16 mouse cellular contexts compared by ENCODE assay signal in the genomic region with DNA sequence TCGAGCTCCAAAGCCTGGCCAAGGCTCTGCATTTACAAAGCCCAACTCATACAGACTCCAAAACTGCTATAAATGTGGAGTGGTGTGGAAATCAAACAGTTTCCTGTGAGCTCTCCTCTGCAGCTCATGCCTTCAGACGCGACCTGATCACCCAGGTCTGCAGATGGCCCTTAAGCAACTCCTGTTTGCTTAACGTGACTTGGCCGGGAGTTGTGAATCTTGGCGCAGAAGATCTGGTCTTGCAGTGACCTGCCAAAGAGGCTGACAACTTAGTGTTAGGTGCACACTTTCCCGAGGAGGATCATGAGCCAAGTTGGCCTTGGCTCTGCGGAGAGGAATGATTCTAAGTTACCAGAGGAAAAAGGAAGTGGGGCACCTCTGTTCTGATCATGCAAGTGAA.
A peak's percentile ranks its signal among the peaks of the same experiment; 100 is the strongest.
DNase-seq lines count a peak whose midpoint lies in the region; ATAC-seq lines count a peak whose summit lies in the region.
"Had no signal": no experiment of that assay in that cellular context is flagged by ENCODE, and none has a peak within 500 bp of the region (broad histone marks: within the 10 kb centered on the region; RNA-seq: fewer than 3 reads in every experiment).

No protein-coding gene starts in this region.

- peak; percentile 10 for DNase-seq in embryonic facial prominence, embryonic 14.5 days (ENCODE audit: low spot score)
- no peak for DNase-seq in embryonic facial prominence, embryonic 10.5 days (ENCODE audit: low spot score)
- DNase-seq in ovary, postnatal 14 days (ENCODE audit: low spot score), result peak; percentile 4
- no peak for DNase-seq in ovary, adult 18-20 months (ENCODE audit: low spot score)
- peak; percentile 48 to 59 for DNase-seq in gastrocnemius, postnatal 36 days
- DNase-seq in embryo, embryonic 10 days (ENCODE audit: low spot score), result no peak
- no peak for DNase-seq in frontal cortex, adult 2 months (ENCODE audit: extremely low spot score in 1 of 2, low spot score in 1 of 2)
- DNase-seq: right cerebral cortex, postnatal 25 days; thymus, postnatal 4 days had no signal

- H3K9me3 ChIP-seq in embryonic facial prominence, embryonic 14.5 days (ENCODE audit: control insufficient read depth, low read length), result peaks cover 6% of the 10 kb centered on the region
- peaks cover 5% of the 10 kb centered on the region; the same call in 1 of the 2 replicates for H3K9me3 ChIP-seq in embryonic facial prominence, embryonic 10.5 days
- H3K9me3 ChIP-seq: stomach, embryonic 15.5 days had no signal

- peaks cover 2% of the 10 kb centered on the region; the same call in 1 of the 2 replicates for H3K36me3 ChIP-seq in embryonic facial prominence, embryonic 14.5 days (ENCODE audit: control insufficient read depth, insufficient read depth, low read length)
- H3K36me3 ChIP-seq in embryonic facial prominence, embryonic 10.5 days (replicated peaks), result no peaks in the 10 kb centered on the region
- H3K36me3 ChIP-seq: hindbrain, embryonic 10.5 days; stomach, embryonic 15.5 days had no signal

- no peak for ATAC-seq in embryonic facial prominence, embryonic 14.5 days (ENCODE audit: low read depth)
- peak; percentile 37 for ATAC-seq in megakaryocyte progenitor cell, adult 5-6 weeks (replicated peaks; ENCODE audit: poor library complexity)
- ATAC-seq: activated CD4-positive, CD25-positive, alpha-beta regulatory T cell, adult 4 months had no signal

- H3K27me3 ChIP-seq in embryonic facial prominence, embryonic 14.5 days (replicated peaks; ENCODE audit: control insufficient read depth, insufficient read depth, low read length), result no peaks in the 10 kb centered on the region
- H3K27me3 ChIP-seq in embryonic facial prominence, embryonic 10.5 days (replicated peaks; ENCODE audit: low read depth, poor library complexity, severe bottlenecking), result no peaks in the 10 kb centered on the region
- H3K27me3 ChIP-seq: stomach, embryonic 15.5 days had no signal

- H3K27ac ChIP-seq in embryonic facial prominence, embryonic 14.5 days (replicated peaks; ENCODE audit: low read depth, low read length), result no peak overlapping the region
- no peak overlapping the region for H3K27ac ChIP-seq in embryonic facial prominence, embryonic 10.5 days (replicated peaks)
- H3K27ac ChIP-seq: hindbrain, embryonic 10.5 days; macrophage; stomach, embryonic 15.5 days had no signal

- intact Hi-C loops in gastrocnemius, postnatal 36 days (cut with DNase I), result loop anchor here (5.0 kb wide), 1 partner anchor 306 kb away; a partner anchor contains a TSS

- no peak overlapping the region for H3K4me3 ChIP-seq in embryonic facial prominence, embryonic 14.5 days (ENCODE audit: low read depth, low read length)
- H3K4me3 ChIP-seq in embryonic facial prominence, embryonic 10.5 days, result no peak overlapping the region
- H3K4me3 ChIP-seq: erythroblast, embryonic 14.5 days; hindbrain, embryonic 10.5 days; stomach, embryonic 15.5 days had no signal

- H3K9ac ChIP-seq in embryonic facial prominence, embryonic 14.5 days (ENCODE audit: low read depth, low read length), result no peak overlapping the region
- H3K9ac ChIP-seq: stomach, embryonic 15.5 days had no signal

- 79% methylated on average over 8 of the region's 8 CpGs for WGBS in embryonic facial prominence, embryonic 14.5 days
- 86% methylated on average over 8 of the region's 8 CpGs for WGBS in embryonic facial prominence, embryonic 10.5 days

- no peaks in the 10 kb centered on the region for H3K4me1 ChIP-seq in embryonic facial prominence, embryonic 14.5 days (ENCODE audit: control insufficient read depth, insufficient read depth, low read length)
- H3K4me1 ChIP-seq in embryonic facial prominence, embryonic 10.5 days, result no peaks in the 10 kb centered on the region
- H3K4me1 ChIP-seq: hindbrain, embryonic 10.5 days; stomach, embryonic 15.5 days had no signal

- no peak overlapping the region for H3K4me2 ChIP-seq in embryonic facial prominence, embryonic 14.5 days (ENCODE audit: low read depth, low read length)
- H3K4me2 ChIP-seq: liver, embryonic 11.5 days; stomach, embryonic 15.5 days had no signal

Comparison
In these comparisons a context has a peak if more than half of its experiments do, and no peak if none do; other contexts are left out.
1. DNase-seq: peak in embryonic facial prominence, embryonic 14.5 days (single experiment), ovary, postnatal 14 days (single experiment) and gastrocnemius, postnatal 36 days (2 of 2); none in embryonic facial prominence, embryonic 10.5 days (single experiment), ovary, adult 18-20 months (single experiment), embryo, embryonic 10 days (single experiment) and frontal cortex, adult 2 months (0 of 2).